Mouse (Mus musculus) midbrain, embryonic 14.5 days (tissue): ENCODE results near the gene Slc6a11. TPM values are rescaled to one million over a fixed set of nuclear protein-coding genes. Genes with fewer than 3 reads are reported as not detected.
A peak's percentile ranks its signal among the peaks of the same experiment; 100 is the strongest.

Experiments
- ATAC-seq: fragments of 200-750 bp; cut with Nextera tagmentation; 2 replicates; pipeline ENCODE4 v1.8.0; 2017; ENCODE audit warnings: moderate number of reproducible peaks, moderate library complexity; ENCODE audit not compliant: low FRiP score, low TSS enrichment
- DNase-seq: peaks from one replicate; pipeline ENCODE4 v3.0.0-alpha.2; 2015
- H3K27ac ChIP-seq: fragments of 300-500 bp; sonication (generic); replicated peaks from 2 replicates; pipeline ENCODE4 v1.5.1; 2014; ENCODE audit warnings: mild to moderate bottlenecking, low read depth, low read length, moderate library complexity
- H3K27me3 ChIP-seq: fragments of 300-500 bp; sonication (generic); 2 replicates; pipeline ENCODE4 v1.6.1; 2014; ENCODE audit warnings: low read length, control low read depth, mixed read lengths; ENCODE audit not compliant: control insufficient read depth, insufficient read depth
- H3K36me3 ChIP-seq: fragments of 300-500 bp; sonication (generic); 2 replicates; pipeline ENCODE4 v1.6.1; 2014; ENCODE audit warnings: low read length, control low read depth; ENCODE audit not compliant: control insufficient read depth, insufficient read depth
- H3K4me1 ChIP-seq: fragments of 300-500 bp; sonication (generic); 2 replicates; pipeline ENCODE4 v1.6.1; 2014; ENCODE audit warnings: mild to moderate bottlenecking, antibody characterized with exemption, low read length, control low read depth; ENCODE audit not compliant: control insufficient read depth, insufficient read depth
- H3K4me2 ChIP-seq: fragments of 300-500 bp; sonication (generic); 2 replicates; pipeline ENCODE4 v1.6.1; 2014; ENCODE audit warnings: mild to moderate bottlenecking, low read length, moderate library complexity
- H3K4me3 ChIP-seq: fragments of 300-500 bp; sonication (generic); replicated peaks from 2 replicates; pipeline ENCODE4 v1.5.1; 2014; ENCODE audit warnings: low read depth, low read length
- H3K9ac ChIP-seq: fragments of 300-500 bp; sonication (generic); replicated peaks from 2 replicates; pipeline ENCODE4 v1.6.1; 2014; ENCODE audit warnings: mild to moderate bottlenecking, low read length, moderate library complexity
- H3K9me3 ChIP-seq: fragments of 300-500 bp; sonication (generic); 2 replicates; pipeline ENCODE4 v1.6.1; 2016; ENCODE audit warnings: low read length, control low read depth, mixed read lengths; ENCODE audit not compliant: control insufficient read depth
- WGBS: fragments of 180-500 bp; shearing (Covaris S2); extraction: QIAGEN DNeasy Blood & Tissue Kit; methylation state at CpG from one replicate; pipeline ENCODE4 v1.1.7; 2014; 5-methylcytosine and 5-hydroxymethylcytosine counted together
- polyA plus RNA-seq: library from polyadenylated mRNA; unstranded; fragments of >200 nt; fragmentation: Nextera tagmentation; extraction: Ambion mirVana; gene quantifications from 2 replicates; pipeline ENCODE4 v1.2.1, GENCODE M21; 2014

Gene Slc6a11
- polyA plus RNA-seq, 1 experiment from 2014 or later, result 15.0 TPM

DNA sequence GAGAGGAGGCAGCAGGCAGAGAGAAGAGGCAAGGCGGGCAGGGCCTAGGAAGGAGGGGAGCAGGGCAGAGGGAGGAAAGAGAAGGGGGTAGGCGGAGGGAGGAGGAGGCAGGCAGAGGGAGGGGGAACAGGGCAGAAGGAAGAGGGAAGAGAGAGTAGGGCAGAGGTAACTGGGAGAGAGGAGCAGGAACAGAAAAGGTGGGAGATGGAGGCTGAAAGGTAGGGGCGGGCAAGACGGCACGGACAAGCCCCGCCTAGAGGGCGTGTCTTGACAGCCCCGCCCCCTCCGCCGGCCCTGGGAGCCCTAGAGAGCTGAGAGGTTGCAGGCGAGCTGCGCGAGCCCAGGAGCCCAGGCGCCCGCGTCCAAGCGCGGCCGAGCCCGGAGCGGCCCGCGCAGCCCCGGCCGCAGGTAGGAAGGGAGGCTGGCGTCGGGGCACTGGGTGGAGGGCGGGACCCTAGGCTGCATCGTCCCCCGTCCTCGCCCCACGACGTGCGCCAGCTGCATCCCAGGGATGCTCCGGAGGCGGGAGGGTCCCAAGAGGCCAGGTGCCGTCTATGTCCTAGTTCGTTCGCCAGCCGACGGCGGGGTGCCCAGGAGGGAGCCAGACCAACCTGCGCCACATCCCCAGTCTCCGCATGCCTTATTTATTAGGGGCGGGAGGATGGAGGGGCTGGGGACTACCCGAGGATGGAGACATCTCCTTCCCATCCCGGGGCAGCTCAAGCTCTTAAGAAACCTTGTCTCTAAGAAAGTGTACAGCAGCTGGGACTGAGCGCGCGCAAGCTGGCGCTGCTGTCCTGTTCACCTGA lies 151.6 kb downstream of the Slc6a11 start, which contains the start of gene Slc6a1:
Slc6a1 (plus strand) TSS at position 167 of the 809 bp plus-strand sequence.
- H3K27ac ChIP-seq, result peak within 1 kb of the TSS; percentile 87
- peak within 1 kb of the TSS; percentile 71 for H3K4me3 ChIP-seq
- peak within 1 kb of the TSS; percentile 86 for H3K9ac ChIP-seq
- no peaks in the 10 kb centered on the region for H3K27me3 ChIP-seq
- H3K9me3 ChIP-seq, result no peaks in the 10 kb centered on the region
- peaks cover 33% of the 10 kb centered on the region for H3K4me1 ChIP-seq
- peak; percentile 86 for ATAC-seq
- WGBS, result under 1% methylated on average over 51 of the region's 51 CpGs
- H3K4me2 ChIP-seq, result peak within 1 kb of the TSS; percentile 64
- no peaks in the 10 kb centered on the region for H3K36me3 ChIP-seq
- DNase-seq, result peak; percentile 93

- peak overlapping the region; percentile 87 for H3K27ac ChIP-seq
- H3K27me3 ChIP-seq, result no peaks in the 10 kb centered on the region
- DNase-seq (no peak), ATAC-seq (no peak; the same call in 1 of the 2 replicates)
- peak overlapping the region; percentile 64 for H3K4me2 ChIP-seq
- peak overlapping the region; percentile 86 for H3K9ac ChIP-seq
- peaks cover 38% of the 10 kb centered on the region for H3K4me1 ChIP-seq
- peak overlapping the region; percentile 71 for H3K4me3 ChIP-seq
- 8% methylated on average over 8 of the region's 8 CpGs for WGBS
- no peaks in the 10 kb centered on the region for H3K9me3 ChIP-seq
- H3K36me3 ChIP-seq, result no peaks in the 10 kb centered on the region
Observed at GRCm38 (mm10) chr6:114283278-114283770, 152.3 kb downstream of the Slc6a11 start.

- no peak for ATAC-seq
Observed at GRCm38 (mm10) chr6:114283927-114284703, 153.1 kb downstream of the Slc6a11 start.

DNA sequence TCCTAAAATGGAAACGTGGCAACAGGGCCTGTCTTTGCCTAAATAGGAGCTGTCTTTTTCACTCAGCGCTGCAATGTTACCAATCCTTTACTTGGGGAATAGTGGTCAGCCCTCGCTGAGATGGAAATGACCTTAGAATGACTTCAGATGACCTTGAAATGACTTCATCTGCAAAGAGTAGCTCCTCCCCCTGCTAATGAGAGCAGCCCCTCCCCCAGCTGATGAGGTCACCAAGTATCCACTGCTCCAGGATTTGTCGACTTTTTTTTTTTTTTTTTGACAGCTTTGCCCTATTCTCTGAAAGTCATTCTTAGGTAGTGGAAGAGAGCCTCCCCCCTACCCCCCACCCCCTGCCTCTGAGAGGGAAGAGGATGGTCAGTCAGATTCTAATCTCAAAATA lies 154.4 kb downstream of the Slc6a11 start:
- Histone ChIP-seq H3K4me1 (peaks cover 57% of the 10 kb centered on the region), H3K27ac (no peak overlapping the region), H3K9ac (no peak overlapping the region; the same call in 1 of the 2 replicates), H3K4me2 (peak overlapping the region; percentile 64), H3K27me3 (no peaks in the 10 kb centered on the region), H3K4me3 (0 out of 2 replicates have a peak overlapping the region, but pooled peaks have one; percentile 12), H3K9me3 (no peaks in the 10 kb centered on the region), H3K36me3 (no peaks in the 10 kb centered on the region)
- 36% methylated on average over 4 of the region's 4 CpGs for WGBS
- ATAC-seq, result no peak
- no peak for DNase-seq

More at GRCm38 (mm10) chr6:114283927-114284703, 153.1 kb downstream of the Slc6a11 start:
- Histone ChIP-seq H3K9me3 (no peaks in the 10 kb centered on the region), H3K4me1 (peaks cover 44% of the 10 kb centered on the region), H3K27me3 (no peaks in the 10 kb centered on the region), H3K27ac (peak overlapping the region; percentile 87), H3K9ac (peak overlapping the region; percentile 86), H3K4me2 (peak overlapping the region; percentile 64), H3K4me3 (peak overlapping the region; percentile 71), H3K36me3 (no peaks in the 10 kb centered on the region)
- DNase-seq, result peak; percentile 68
- WGBS, result 36% methylated on average over 10 of the region's 10 CpGs

DNA sequence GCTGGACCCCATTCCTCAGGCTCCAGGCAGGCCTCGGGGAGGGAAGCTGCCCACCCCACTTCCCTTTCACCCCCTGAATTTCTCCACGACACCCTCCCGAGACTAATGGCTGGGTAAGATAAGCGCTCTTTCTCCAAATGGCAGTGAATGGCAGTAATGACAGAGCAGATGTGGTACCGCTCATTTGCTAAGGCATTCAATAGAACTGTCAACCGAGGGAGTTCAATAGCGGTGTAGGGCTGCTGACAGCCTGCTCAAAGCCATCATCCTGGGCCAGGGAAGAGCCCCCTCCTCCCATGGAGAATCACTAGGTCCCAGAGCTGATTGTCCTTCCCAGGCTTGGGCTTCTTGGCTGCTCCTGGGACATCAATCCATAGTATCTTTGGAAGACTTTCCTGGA lies 158.1 kb downstream of the Slc6a11 start:
- Histone ChIP-seq H3K27me3 (no peaks in the 10 kb centered on the region), H3K4me3 (no peak overlapping the region), H3K9me3 (no peaks in the 10 kb centered on the region), H3K4me2 (peak overlapping the region; percentile 39), H3K9ac (0 out of 2 replicates have a peak overlapping the region, but pooled peaks have one; percentile 10), H3K36me3 (no peaks in the 10 kb centered on the region), H3K4me1 (peaks cover 90% of the 10 kb centered on the region), H3K27ac (peak overlapping the region; percentile 90)
- ATAC-seq, result 0 out of 2 replicates have a peak, but pooled peaks have one; percentile 16
- 5% methylated on average over 7 of the region's 7 CpGs for WGBS
- peak; percentile 64 for DNase-seq

DNA sequence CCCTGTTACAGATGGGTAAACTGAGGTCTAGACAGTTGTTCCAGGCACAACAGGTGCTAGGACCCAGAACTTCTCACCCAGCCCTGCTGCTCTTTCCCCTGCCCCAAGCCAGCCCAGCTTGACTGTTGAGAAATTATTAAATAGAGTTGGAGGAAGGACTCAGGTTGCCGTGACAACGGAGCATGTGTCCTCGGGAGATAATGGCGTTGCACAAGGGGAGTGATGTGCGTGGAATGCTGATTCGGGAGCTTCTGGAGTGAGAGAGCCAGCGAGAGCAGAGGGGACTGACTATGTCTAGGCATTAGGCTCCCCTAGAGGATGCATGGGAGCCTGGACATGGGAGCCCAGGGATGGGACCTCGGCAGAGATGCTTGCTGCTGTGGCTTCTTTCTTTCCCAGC lies 159.1 kb downstream of the Slc6a11 start:
- H3K9ac ChIP-seq, result peak overlapping the region; percentile 34; the same call in 1 of the 2 replicates

DNA sequence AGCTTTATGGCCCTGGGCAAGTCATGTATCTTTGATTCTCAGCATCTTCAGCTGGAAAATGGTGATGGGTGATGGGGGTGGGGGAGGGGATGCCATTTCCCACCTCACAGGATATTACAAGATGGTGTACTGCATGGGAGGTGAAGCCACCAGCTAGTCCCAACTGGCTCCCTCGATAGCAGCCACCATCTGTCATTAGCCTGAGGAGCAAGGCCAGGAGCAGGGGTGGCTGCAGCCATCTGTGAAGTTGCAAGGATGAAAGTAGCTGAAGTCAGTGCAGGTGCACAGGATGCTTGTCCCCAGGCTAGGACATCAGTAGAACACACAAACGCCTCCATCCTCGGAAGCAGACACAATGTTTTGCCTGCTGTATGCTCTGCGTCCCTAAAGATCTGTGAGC lies 159.9 kb downstream of the Slc6a11 start:
- 42% methylated on average over 4 of the region's 4 CpGs for WGBS
- Histone ChIP-seq H3K4me1 (peaks cover 83% of the 10 kb centered on the region), H3K4me3 (no peak overlapping the region), H3K9ac (no peak overlapping the region; the same call in 1 of the 2 replicates), H3K4me2 (peak overlapping the region; percentile 40), H3K9me3 (no peaks in the 10 kb centered on the region), H3K36me3 (no peaks in the 10 kb centered on the region), H3K27me3 (no peaks in the 10 kb centered on the region), H3K27ac (peak overlapping the region; percentile 90)
- peak; percentile 58 for DNase-seq
- peak; percentile 35; the same call in 1 of the 2 replicates for ATAC-seq

More for the DNA sequence above, 159.1 kb downstream of the Slc6a11 start:
- WGBS, result 2% methylated on average over 8 of the region's 8 CpGs
- H3K36me3 ChIP-seq, result no peaks in the 10 kb centered on the region
- peaks cover 89% of the 10 kb centered on the region for H3K4me1 ChIP-seq
- no peaks in the 10 kb centered on the region for H3K27me3 ChIP-seq
- no peaks in the 10 kb centered on the region for H3K9me3 ChIP-seq
- H3K27ac ChIP-seq, result peak overlapping the region; percentile 90
- DNase-seq (peak; percentile 97), ATAC-seq (peak; percentile 89)
- peak overlapping the region; percentile 40 for H3K4me2 ChIP-seq
- no peak overlapping the region for H3K4me3 ChIP-seq

GRCm38 (mm10) chr6:114291396-114291795 lies 160.4 kb downstream of the Slc6a11 start:
- no peak for ATAC-seq
- Histone ChIP-seq H3K4me1 (peaks cover 83% of the 10 kb centered on the region), H3K9me3 (no peaks in the 10 kb centered on the region), H3K9ac (no peak overlapping the region; the same call in 1 of the 2 replicates), H3K27me3 (no peaks in the 10 kb centered on the region), H3K27ac (peak overlapping the region; percentile 90), H3K4me3 (no peak overlapping the region), H3K36me3 (no peaks in the 10 kb centered on the region), H3K4me2 (peak overlapping the region; percentile 40)
- no peak for DNase-seq
- 56% methylated on average over 5 of the region's 5 CpGs for WGBS
